Mouse (Mus musculus): Measurements from ENCODE around the gene Abr. TPM values are rescaled to one million over a fixed set of nuclear protein-coding genes. Genes with fewer than 3 reads are reported as not detected.

Gene Abr
- total and polyA plus RNA-seq, 3 experiments = 3.8 to 8.8 TPM; not detected in 1

- H3K27me3 ChIP-seq (ENCODE audit: control insufficient read depth in 1 of 2, insufficient read depth in 2 of 2, low read length in 2 of 2) = peaks cover 0 to 2% of the 10 kb centered on the region in 2 experiments; a peak in 1 of 4 replicates
- H3K79me2 ChIP-seq (ENCODE audit: control insufficient read depth, insufficient read depth, low read length, poor library complexity) = no peaks in the 10 kb centered on the region
- no peak for DNase-seq (ENCODE audit: low read depth, low spot score)
- no peaks in the 10 kb centered on the region for H3K4me1 ChIP-seq (ENCODE audit: control insufficient read depth in 1 of 2, insufficient read depth in 2 of 2, low read length in 2 of 2)
- no peak overlapping the region for H3K4me3 ChIP-seq (ENCODE audit: control insufficient read depth in 1 of 2, insufficient read depth in 1 of 2, low read depth in 2 of 2, low read length in 2 of 2)
- H3K27ac ChIP-seq (ENCODE audit: control insufficient read depth, low read depth, low read length) = no peak overlapping the region
- no peaks in the 10 kb centered on the region for H3K36me3 ChIP-seq (ENCODE audit: control insufficient read depth in 1 of 2, insufficient read depth in 2 of 2, low read length in 2 of 2)
- H3K9me3 ChIP-seq (replicated peaks; ENCODE audit: insufficient read depth, low read length) = no peaks in the 10 kb centered on the region
- H3K9ac ChIP-seq (ENCODE audit: control insufficient read depth, low read depth, low read length, poor library complexity, severe bottlenecking) = no peak overlapping the region
- no peak for TF ChIP-seq POLR2AphosphoS2 (IDR thresholded peaks at IDR 0.05; ENCODE audit: low read length)
Observed at GRCm38 (mm10) chr11:76505106-76505505, 117.0 kb downstream of the Abr start.

GRCm38 (mm10) chr11:76504058-76504457, 118.1 kb downstream of the Abr start:
- Histone ChIP-seq H3K79me2 (ENCODE audit: control insufficient read depth, insufficient read depth, low read length, poor library complexity) (no peaks in the 10 kb centered on the region), H3K27ac (ENCODE audit: control insufficient read depth, low read depth, low read length) (no peak overlapping the region), H3K9ac (ENCODE audit: control insufficient read depth, low read depth, low read length, poor library complexity, severe bottlenecking) (no peak overlapping the region), H3K27me3 (ENCODE audit: control insufficient read depth in 1 of 2, insufficient read depth in 2 of 2, low read length in 2 of 2) (peaks cover 0 to 2% of the 10 kb centered on the region in 2 experiments; a peak in 1 of 4 replicates), H3K4me1 (ENCODE audit: control insufficient read depth in 1 of 2, insufficient read depth in 2 of 2, low read length in 2 of 2) (no peaks in the 10 kb centered on the region), H3K9me3 (replicated peaks; ENCODE audit: insufficient read depth, low read length) (no peaks in the 10 kb centered on the region), H3K4me3 (ENCODE audit: control insufficient read depth in 1 of 2, insufficient read depth in 1 of 2, low read depth in 2 of 2, low read length in 2 of 2) (no peak overlapping the region), H3K36me3 (ENCODE audit: control insufficient read depth in 1 of 2, insufficient read depth in 2 of 2, low read length in 2 of 2) (no peaks in the 10 kb centered on the region)
- no peak for TF ChIP-seq SMC3 (IDR thresholded peaks at IDR 0.05; ENCODE audit: low read depth, low read length)
- TF ChIP-seq TAL1 (IDR thresholded peaks at IDR 0.05; ENCODE audit: low read length) = no peak
- no peak for TF ChIP-seq ZMIZ1 (IDR thresholded peaks at IDR 0.05; ENCODE audit: low read depth, low read length)
- TF ChIP-seq ZC3H11A (IDR thresholded peaks at IDR 0.05; ENCODE audit: low read depth, low read length) = no peak
- no peak for DNase-seq (ENCODE audit: low read depth, low spot score)

- Histone ChIP-seq H3K79me2 (ENCODE audit: control insufficient read depth, insufficient read depth, low read length, poor library complexity) (no peaks in the 10 kb centered on the region), H3K36me3 (ENCODE audit: control insufficient read depth in 1 of 2, insufficient read depth in 2 of 2, low read length in 2 of 2) (peaks cover 0 to 2% of the 10 kb centered on the region in 2 experiments; a peak in 1 of 4 replicates), H3K27me3 (ENCODE audit: control insufficient read depth in 1 of 2, insufficient read depth in 2 of 2, low read length in 2 of 2) (peaks cover 0 to 2% of the 10 kb centered on the region in 2 experiments; a peak in 1 of 4 replicates), H3K9me3 (replicated peaks; ENCODE audit: insufficient read depth, low read length) (no peaks in the 10 kb centered on the region), H3K4me3 (ENCODE audit: control insufficient read depth in 1 of 2, insufficient read depth in 1 of 2, low read depth in 2 of 2, low read length in 2 of 2) (no peak overlapping the region), H3K9ac (ENCODE audit: control insufficient read depth, low read depth, low read length, poor library complexity, severe bottlenecking) (no peak overlapping the region), H3K4me1 (ENCODE audit: control insufficient read depth in 1 of 2, insufficient read depth in 2 of 2, low read length in 2 of 2) (peaks cover 0 to 13% of the 10 kb centered on the region in 2 experiments; a peak in 2 of 4 replicates), H3K27ac (ENCODE audit: control insufficient read depth, low read depth, low read length) (no peak overlapping the region)
- no peak for TF ChIP-seq USF2 (IDR thresholded peaks at IDR 0.05; ENCODE audit: borderline replicate concordance in 1 of 2, insufficient read depth in 1 of 2, low read depth in 1 of 2, low read length in 2 of 2)
- no peak for TF ChIP-seq HCFC1 (IDR thresholded peaks at IDR 0.05; ENCODE audit: low read depth, low read length)
- no peak for TF ChIP-seq MYB (IDR thresholded peaks at IDR 0.05; ENCODE audit: low read depth, low read length)
- TF ChIP-seq MAZ (IDR thresholded peaks at IDR 0.05; ENCODE audit: low read depth, low read length) = no peak
- TF ChIP-seq KAT2A (conservative IDR thresholded peaks at IDR 0.05; ENCODE audit: low read depth, low read length) = no peak
- TF ChIP-seq UBTF (IDR thresholded peaks at IDR 0.05; ENCODE audit: borderline replicate concordance, insufficient read depth, low read depth, low read length) = no peak
- TF ChIP-seq ELF1 (IDR thresholded peaks at IDR 0.05; ENCODE audit: low read depth, low read length) = no peak
- no peak for TF ChIP-seq NELFE (IDR thresholded peaks at IDR 0.05; ENCODE audit: low read depth, low read length)
- no peak for TF ChIP-seq MAFK (IDR thresholded peaks at IDR 0.05; ENCODE audit: borderline replicate concordance, low read depth, low read length)
- TF ChIP-seq EP300 (IDR thresholded peaks at IDR 0.05; ENCODE audit: low read depth in 1 of 2, low read length in 2 of 2) = no peak
- TF ChIP-seq CHD1 (IDR thresholded peaks at IDR 0.05; ENCODE audit: low read depth, low read length) = no peak
- no peak for TF ChIP-seq MAX (IDR thresholded peaks at IDR 0.05; ENCODE audit: low read length)
- no peak for TF ChIP-seq ETS1 (IDR thresholded peaks at IDR 0.05; ENCODE audit: low read depth, low read length)
- no peak for TF ChIP-seq CTCF (IDR thresholded peaks at IDR 0.05 in 2 of 3, conservative IDR thresholded peaks at IDR 0.05 in 1 of 3; ENCODE audit: control insufficient read depth in 1 of 3, insufficient read depth in 1 of 3, low read depth in 2 of 3, low read length in 3 of 3, poor library complexity in 1 of 3, severe bottlenecking in 1 of 3)
- TF ChIP-seq MYC (IDR thresholded peaks at IDR 0.05; ENCODE audit: low read depth, low read length) = no peak
- TF ChIP-seq GATA1 (IDR thresholded peaks at IDR 0.05; ENCODE audit: low read depth, low read length) = no peak
- TF ChIP-seq TCF12 (IDR thresholded peaks at IDR 0.05; ENCODE audit: low read depth, low read length) = no peak
- TF ChIP-seq SIN3A (IDR thresholded peaks at IDR 0.05; ENCODE audit: low read length) = no peak
- no peak for TF ChIP-seq POLR2A (IDR thresholded peaks at IDR 0.05; ENCODE audit: control insufficient read depth in 1 of 2, insufficient read depth in 1 of 2, low read depth in 1 of 2, low read length in 2 of 2, poor library complexity in 1 of 2)
- TF ChIP-seq RAD21 (IDR thresholded peaks at IDR 0.05; ENCODE audit: low read depth, low read length) = no peak
- no peak for DNase-seq (ENCODE audit: low read depth, low spot score)
Observed at GRCm38 (mm10) chr11:76499987-76500386, 122.1 kb downstream of the Abr start.

All from MEL (cell line).